Mouse (Mus musculus) gastrocnemius, adult 18-20 months (tissue): ENCODE measurements around the gene BC048507. TPM values are rescaled to one million over a fixed set of nuclear protein-coding genes. Genes with fewer than 3 reads are reported as not detected.

Experiments used
- total RNA-seq, 2 experiments: library from RNA; stranded (reverse); gene quantifications; 2 replicates each; pipeline ENCODE4 v1.2.3; 2021

BC048507 gene
- total RNA-seq, 2 experiments from 2014 or later = not detected

Other genes starting within 250 kb of the BC048507 start
- gene Gm49345, start 225.6 kb upstream of the BC048507 start, total RNA-seq = under 1 TPM; 0.17 to 0.80 TPM
- 1 to 10 TPM; 2.8 to 3.5 TPM for gene Zfp729a, start 225.5 kb upstream of the BC048507 start, total RNA-seq
- gene Zfp738, start 176.3 kb upstream of the BC048507 start, total RNA-seq = 1 to 10 TPM; 2.5 to 2.9 TPM
- gene Zfp65, start 134.2 kb upstream of the BC048507 start, total RNA-seq = 1 to 10 TPM; 4.7 to 4.9 TPM
- gene Zfp85, start 108.1 kb upstream of the BC048507 start, total RNA-seq = 1 to 10 TPM; 1.5 to 1.6 TPM
- 1 to 10 TPM; 3.0 to 4.2 TPM for gene Zfp493, start 83.6 kb upstream of the BC048507 start, total RNA-seq
- gene Zfp273, start 49.6 kb upstream of the BC048507 start, total RNA-seq = 1 to 10 TPM; 1.2 to 1.8 TPM
- gene Gm10037, start 32.2 kb upstream of the BC048507 start, total RNA-seq = under 1 TPM; 0.62 to 0.93 TPM